Mouse (Mus musculus) heart, postnatal 36 days (tissue): Measurements from ENCODE around the gene Rapgef4. TPM values are rescaled to one million over a fixed set of nuclear protein-coding genes. Genes with fewer than 3 reads are reported as not detected.

Experiments used
- DNase-seq, 2 experiments: peaks; one replicate each; pipeline ENCODE4 v3.0.0; 2021 to 2022
- intact Hi-C: fragments of 180-260 bp; cut with DNase I; formaldehyde crosslinking; loops from one replicate; pipeline ENCODE4 v1.15.1; 2025
- total RNA-seq, 2 experiments: library from RNA; stranded (reverse); gene quantifications; 2 replicates each; pipeline ENCODE4 v1.2.3; 2021

Gene Rapgef4
- total RNA-seq, 2 experiments from 2014 or later = 25.8 to 33.4 TPM

GRCm38 (mm10) chr2:72239993-72240392 is 259.0 kb downstream of the Rapgef4 start:
- DNase-seq = peak in 1 of 2 experiments; percentile 14
- intact Hi-C loops = no loop called here

GRCm38 (mm10) chr2:72240691-72241090 is 259.7 kb downstream of the Rapgef4 start:
- intact Hi-C loops = no loop called here
- no peak for DNase-seq

- intact Hi-C loops = no loop called here
- DNase-seq = peak; percentile 23 to 45
These were observed 260.9 kb downstream of the Rapgef4 start for GRCm38 (mm10) chr2:72241714-72242472.

- intact Hi-C loops = no loop called here
These were observed 262.1 kb downstream of the Rapgef4 start for GRCm38 (mm10) chr2:72242910-72243675.

GRCm38 (mm10) chr2:72245631-72246030 is 264.6 kb downstream of the Rapgef4 start:
- intact Hi-C loops = no loop called here
- DNase-seq = no peak

More at GRCm38 (mm10) chr2:72242910-72243675, 262.1 kb downstream of the Rapgef4 start:
- DNase-seq = peak in 1 of 2 experiments; percentile 36

- intact Hi-C loops = no loop called here
- DNase-seq = no peak
These were observed 265.3 kb downstream of the Rapgef4 start for GRCm38 (mm10) chr2:72246376-72246775.

- intact Hi-C loops = no loop called here
- no peak for DNase-seq
These were observed 266.8 kb downstream of the Rapgef4 start for GRCm38 (mm10) chr2:72247819-72248218.

- DNase-seq = no peak
- intact Hi-C loops = no loop called here
These were observed 271.8 kb downstream of the Rapgef4 start for GRCm38 (mm10) chr2:72252510-72253505.

- intact Hi-C loops = no loop called here
These were observed 272.8 kb downstream of the Rapgef4 start for GRCm38 (mm10) chr2:72253882-72254281.

GRCm38 (mm10) chr2:72254813-72255582 is 274.0 kb downstream of the Rapgef4 start:
- intact Hi-C loops = no loop called here

More at GRCm38 (mm10) chr2:72253882-72254281, 272.8 kb downstream of the Rapgef4 start:
- no peak for DNase-seq

GRCm38 (mm10) chr2:72260704-72261103 is 279.7 kb downstream of the Rapgef4 start:
- no peak for DNase-seq
- intact Hi-C loops = no loop called here

More at GRCm38 (mm10) chr2:72254813-72255582, 274.0 kb downstream of the Rapgef4 start:
- DNase-seq = no peak

GRCm38 (mm10) chr2:72262814-72263480 is 281.9 kb downstream of the Rapgef4 start:
- no peak for DNase-seq
- intact Hi-C loops = no loop called here

- DNase-seq = no peak
- intact Hi-C loops = no loop called here
These were observed 286.4 kb downstream of the Rapgef4 start for GRCm38 (mm10) chr2:72267390-72267789.

GRCm38 (mm10) chr2:72269651-72270341 is 288.8 kb downstream of the Rapgef4 start:
- no peak for DNase-seq
- intact Hi-C loops = no loop called here

- intact Hi-C loops = no loop called here
- no peak for DNase-seq
These were observed 297.3 kb downstream of the Rapgef4 start for GRCm38 (mm10) chr2:72278247-72278873.

GRCm38 (mm10) chr2:72280524-72280923 is 299.5 kb downstream of the Rapgef4 start:
- intact Hi-C loops = no loop called here
- no peak for DNase-seq

- intact Hi-C loops = no loop called here
- no peak for DNase-seq
These were observed 300.9 kb downstream of the Rapgef4 start for GRCm38 (mm10) chr2:72281971-72282370.

GRCm38 (mm10) chr2:72282733-72283132 is 301.7 kb downstream of the Rapgef4 start:
- intact Hi-C loops = no loop called here
- DNase-seq = no peak
